Mouse (Mus musculus): Measurements from ENCODE around the gene Pcnp.

Gene Pcnp

DNA sequence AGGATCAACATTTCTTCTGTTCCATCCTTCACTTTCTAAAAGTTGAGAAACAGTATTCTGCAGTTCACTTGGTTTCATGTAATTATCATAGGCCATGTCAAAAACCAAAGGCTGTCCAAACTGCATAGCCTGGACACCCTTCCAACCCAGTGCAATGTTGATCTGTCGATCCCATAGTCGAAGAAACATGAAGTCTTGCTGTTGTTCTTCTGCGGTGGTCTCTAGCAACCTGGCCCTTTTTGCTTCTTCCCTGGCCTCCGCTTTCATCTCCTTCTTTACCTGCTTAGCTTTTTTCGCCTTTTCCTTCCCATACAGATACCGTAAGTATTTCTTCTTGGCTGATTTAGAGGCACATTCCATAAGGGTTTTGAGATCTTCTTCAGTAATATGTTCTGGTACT is 5.0 kb upstream of the Pcnp start:
- no peak for DNase-seq

DNA sequence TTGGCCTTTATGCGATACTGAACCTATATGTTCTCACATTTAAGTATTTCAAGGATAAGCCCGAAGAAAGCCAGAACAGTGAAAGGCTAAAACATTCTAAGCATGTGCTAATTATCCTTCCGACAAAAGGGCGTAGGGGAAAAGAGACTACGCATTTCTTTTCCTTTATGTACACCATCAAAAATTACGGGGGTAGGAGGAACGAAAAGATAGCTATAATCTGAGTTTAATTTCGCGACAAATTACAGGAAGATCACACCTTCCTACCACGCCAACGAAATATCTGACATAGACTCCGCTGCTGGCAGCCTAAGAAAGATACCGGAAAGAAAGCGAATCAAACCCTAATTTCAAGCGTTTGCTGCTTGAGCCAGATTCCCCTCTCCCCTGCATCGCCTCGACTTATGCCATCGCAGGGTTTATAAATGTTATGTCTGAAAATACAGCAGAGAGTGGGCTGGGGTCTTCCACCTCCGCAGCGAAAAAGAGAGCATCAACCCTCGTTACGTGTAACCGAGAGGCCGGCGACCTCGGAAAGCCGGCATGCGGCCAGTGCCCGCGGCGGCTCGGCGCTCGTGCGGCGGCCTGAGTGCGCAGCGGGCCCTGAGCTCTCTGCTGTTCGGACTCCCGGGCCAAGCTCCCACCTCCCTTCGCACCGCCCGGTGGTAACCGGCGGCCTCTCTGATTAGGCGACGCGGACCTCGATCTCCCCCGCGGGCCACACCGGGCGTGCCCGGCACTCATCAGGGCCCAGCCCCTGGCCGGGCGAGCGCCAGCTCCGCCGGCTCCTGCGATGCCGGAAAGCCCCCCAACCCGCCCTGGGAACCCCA is 602 bp downstream of the Pcnp start:
- DNase-seq: peak in 1 of 2 experiments; percentile 68

DNA sequence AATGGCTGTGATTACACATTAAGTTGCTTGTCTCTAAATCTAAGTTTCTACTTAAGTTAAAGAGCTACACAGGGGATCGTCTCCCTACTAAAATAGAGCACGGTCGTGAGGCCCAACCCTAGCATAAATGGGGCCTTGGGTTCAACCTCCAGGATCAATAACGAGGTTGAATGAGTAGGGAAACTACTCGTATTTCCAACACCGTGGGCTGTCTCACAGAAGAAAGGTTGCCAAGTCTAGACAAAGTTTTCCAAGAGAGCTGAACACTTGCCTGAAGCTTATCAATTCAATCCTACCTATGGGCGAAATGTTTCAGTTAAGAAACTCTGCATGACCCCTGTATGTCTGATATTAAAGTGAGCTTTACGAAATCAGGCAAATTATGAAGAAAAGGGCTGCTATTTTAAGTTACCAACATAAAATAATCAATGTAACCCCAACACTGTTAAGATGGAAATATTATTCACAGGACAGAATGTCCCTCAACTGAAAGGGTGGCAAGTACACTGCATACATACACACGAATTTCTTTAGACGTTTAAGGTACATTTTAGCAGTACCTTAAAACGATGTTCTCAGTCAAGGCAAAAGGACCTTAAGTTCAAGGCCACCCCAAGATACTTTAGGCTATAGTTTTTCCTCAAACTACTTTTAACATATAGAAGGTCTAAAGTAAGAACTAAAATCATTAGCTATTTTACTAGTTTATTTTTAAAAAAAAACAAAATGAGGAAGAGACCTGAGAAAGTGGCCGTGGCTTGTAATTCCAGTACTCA is 1.5 kb downstream of the Pcnp start:
- no peak for DNase-seq

DNA sequence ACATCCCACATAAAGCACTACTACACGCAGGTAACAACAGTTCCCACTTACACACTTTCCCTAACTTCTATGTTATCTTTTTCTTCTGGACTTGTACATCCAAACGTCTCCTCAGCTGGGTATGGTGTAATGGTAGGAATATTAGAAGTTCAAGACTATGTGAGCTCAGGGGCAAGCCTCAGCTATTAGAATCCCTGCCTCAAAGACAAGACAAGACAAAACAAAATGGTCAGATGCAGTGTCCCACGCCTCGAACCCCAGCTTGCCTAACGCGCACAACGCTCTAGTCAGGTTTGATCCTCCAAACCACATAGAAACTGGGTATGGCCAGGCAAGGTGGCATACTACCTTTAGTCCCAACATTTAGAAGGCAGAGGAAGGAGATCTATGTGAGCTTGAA is 9.9 kb downstream of the Pcnp start:
- no peak for DNase-seq

DNA sequence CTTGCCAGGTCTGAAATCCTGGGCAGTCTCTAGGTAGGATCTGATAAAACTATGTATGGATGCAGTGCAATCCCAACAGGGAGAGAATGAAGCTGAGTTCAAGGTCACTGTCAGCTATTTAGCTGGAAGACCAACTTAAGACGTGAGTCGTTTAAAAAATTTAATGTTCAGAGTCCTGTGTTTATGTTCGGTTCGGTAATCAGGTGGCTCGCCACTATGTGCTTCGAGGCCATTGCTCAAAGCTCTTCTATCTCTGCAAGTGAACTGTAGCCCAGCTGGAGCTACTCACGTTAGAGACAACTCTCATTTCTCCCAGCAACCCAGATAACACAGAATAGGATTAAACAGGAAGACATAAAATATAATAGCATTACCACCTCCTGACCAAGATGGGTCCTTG is 15.5 kb downstream of the Pcnp start:
- no peak for DNase-seq

DNA sequence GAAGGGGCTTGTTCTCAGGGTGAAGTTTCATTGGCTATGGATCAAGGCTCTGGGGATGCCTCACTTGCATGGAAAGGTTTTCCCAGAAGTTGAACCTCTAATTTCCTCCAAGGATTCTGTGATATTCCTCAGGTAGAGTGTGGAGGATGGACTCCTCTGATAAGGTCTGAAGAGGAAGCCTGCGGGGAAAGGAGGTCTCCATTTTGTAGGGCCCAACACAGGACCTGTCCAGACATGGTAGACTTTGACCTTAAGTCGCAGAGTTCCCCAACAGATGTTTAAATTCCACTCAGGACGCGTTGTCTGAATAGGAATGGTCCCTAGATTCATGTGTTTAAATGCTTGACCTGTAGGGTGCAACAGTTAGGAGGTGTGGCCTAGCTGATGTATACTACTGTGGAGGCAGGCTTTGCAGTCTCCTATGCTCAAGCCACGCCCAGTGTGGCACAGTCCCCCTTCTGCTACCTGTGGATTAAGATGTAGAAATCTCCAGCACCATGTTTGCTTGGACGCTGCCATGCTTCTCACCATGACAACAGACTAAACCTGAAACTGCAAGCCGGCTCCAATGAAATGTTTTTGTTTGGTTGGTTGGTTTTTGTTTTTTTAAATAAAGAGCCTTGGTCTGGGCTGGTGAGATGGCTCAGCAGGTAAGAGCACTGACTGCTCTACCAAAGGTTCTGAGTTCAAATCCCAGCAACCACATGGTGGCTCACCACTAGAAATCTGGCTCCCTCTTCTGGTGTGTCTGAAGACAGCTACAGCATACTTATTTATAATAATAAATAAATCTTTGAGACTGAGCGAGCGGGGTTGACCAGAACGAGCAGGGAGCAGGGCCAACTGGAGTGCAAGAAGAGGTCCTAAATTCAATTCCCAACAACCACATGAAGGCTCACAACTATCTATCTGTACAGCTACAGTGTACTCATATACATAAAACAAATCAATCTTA is 16.5 kb downstream of the Pcnp start:
- DNase-seq: no peak

DNA sequence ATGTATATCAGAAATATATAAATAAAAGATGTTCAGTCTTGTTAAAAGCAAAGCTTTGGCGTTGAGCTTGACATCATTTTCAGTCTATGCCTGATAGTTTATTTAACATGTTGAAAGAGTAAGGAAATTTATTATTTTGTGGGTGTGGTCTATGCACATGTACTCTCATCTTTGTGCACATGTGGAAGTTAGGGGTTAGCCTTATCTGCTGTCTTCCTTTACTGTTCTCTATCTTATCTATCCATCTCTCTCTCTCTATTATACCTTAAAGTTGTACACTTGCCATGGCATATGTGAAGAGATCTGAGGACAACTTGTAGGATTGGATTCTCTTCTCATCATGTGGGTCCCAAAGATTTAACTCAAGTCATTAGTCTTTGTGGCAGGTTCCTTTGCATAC is 20.7 kb downstream of the Pcnp start:
- no peak for DNase-seq

DNA sequence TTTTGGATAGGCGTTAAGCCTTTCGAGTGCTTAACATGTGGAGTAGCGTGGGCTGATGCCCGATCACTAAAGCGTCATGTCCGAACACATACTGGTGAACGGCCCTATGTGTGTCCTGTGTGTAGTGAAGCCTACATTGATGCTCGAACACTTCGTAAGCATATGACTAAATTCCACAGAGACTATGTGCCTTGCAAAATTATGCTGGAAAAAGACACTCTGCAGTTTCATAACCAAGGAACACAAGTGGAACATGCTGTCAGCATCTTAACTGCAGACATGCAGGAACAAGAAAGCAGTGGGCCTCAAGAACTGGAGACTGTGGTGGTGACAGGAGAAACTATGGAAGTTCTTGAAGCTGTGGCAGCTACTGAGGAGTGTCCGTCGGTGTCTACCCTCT is 22.7 kb downstream of the Pcnp start:
- no peak for DNase-seq

DNA sequence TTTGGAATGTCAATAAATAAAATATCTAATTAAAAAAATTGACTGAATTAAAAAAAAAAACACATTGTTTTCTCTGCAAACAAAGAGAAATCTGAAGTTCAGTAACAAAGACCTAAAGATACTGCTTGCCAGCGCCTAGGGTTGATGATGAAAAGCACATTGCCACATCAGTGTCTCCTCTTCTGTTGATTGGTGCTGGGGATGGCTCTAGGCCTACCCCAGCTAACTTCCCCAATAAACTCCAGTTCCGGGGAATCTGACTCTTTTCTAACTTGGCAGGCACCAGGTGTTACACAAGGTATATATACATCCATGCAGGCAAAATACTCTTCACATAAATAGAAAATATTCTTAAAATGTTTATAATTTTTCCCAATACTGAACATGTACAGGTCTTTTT is 35.3 kb downstream of the Pcnp start:
- DNase-seq: no peak

DNA sequence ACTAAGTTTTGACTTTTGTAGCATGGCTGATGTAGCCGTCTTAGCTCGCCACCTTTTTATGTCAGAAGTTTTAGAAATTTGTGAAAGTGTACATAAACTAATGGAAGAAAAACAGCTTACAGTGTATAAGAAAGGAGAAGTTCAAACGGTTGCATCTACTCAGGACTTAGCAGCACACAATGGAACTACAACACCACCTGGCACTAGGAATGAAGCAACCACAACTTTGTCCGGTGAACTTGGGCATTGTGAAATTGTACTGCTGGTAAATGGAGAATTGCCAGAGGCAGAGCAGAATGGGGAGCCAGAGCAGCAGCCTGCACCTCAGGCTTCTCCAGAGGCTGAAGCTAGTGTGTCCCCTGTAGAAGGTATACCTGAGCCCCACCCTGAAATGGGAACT is 39.2 kb downstream of the Pcnp start:
- no peak for DNase-seq

DNA sequence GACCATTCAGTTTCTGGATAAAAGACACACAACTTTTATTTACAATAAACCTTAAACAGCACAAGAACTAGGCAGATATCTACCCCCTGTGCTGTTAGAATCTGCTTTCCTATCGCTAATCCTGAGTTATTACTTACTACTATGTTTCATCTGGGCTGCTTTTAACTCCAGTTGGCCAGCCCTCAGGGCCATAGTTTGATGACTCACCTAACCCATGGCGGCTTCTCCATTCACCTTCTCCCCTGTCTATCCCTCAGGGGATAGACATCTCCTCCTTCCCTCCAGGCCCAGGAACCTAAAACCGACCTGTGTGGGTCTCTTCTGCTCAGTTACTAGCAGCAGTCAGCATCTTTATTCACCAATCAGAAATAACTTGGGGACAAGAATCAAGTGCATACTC is 43.5 kb downstream of the Pcnp start:
- no peak for DNase-seq

DNA sequence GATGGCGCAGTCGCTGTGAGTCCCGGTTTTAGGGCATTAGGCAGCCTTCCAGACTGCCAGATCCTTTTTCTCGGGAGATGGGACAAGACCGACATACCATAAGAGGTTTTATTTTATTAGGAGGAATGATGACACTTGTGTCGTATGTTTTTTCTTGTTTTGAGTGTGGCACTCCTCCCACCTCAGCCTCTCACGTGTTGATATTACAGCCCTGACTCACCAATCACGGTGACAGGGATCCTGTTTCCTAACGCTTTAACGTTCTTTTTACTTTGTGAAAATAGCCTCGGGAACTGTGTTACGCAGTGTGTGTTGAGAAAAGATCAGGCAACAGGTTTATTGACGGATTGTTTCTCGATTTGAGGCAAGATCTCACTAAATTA is 54.6 kb downstream of the Pcnp start:
- DNase-seq: peak; percentile 50 to 52

DNA sequence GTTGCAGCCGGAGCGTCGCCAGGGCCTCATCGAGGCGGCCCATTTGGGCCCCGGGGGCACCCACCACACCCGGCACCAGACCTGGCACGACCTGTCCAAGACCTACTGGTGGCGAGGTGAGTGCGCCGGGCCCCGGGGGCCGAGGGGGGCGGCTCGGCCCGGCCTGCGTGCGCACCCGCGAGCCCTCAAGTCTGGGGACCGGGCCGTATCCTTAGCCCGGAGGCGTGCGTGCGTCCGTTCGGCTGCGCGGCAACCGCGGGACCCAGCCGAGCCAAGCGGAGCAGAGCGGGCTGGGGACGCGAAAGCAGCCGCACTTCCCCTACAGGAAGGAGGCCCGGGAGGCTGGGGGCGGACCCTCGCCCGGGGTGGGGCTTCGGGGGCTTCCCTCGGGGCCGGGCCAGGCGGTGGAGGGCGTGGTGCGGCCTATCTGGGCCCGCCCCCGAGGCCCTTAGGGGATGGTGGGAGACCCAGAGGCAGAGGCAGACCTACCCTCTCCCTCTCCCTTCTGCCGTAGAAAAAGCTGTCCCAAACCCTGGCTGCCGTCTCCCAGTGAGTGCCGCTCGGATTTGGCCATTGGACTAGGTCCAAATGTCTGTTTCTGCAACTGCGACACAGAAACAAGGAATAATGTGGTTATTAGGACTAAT is 55.2 kb downstream of the Pcnp start:
- peak; percentile 88 to 89 for DNase-seq

DNA sequence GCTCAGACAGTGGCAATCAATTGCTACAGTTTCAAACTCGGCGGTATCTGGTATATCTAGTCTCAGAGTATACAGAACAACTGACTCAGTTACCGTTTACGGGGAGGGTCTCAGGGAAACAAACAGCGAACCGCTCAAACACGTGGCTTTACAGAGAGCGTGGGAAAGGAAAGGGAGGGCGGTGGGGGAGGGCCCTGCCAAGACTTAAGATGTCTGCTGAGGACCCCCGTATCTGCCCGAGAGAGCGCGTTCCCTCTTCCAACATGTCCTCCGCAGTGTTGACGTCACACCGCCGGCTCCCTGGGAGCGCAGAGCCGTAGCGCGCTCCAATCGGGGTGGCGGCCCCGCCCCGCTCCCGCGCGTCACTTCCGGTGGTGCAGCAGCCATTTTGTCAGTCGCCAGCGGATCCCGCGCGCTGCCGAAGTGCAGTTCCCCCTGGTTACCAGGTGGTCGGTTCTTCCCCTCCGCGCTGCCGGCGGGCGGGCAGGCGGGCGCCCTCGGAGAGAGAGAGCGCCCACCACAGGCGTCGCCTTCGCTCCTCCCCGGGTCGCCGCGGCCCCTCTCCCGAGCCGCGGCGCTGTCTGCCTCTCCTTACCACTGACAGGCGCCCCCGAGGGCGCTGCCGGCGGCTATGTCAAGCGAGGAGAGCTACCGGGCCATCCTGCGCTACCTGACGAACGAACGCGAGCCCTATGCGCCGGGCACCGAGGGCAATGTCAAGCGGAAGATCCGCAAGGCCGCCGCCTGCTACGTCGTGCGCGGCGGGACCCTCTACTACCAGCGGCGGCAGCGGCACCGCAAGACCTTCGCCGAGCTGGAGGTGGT is 55.9 kb downstream of the Pcnp start, which contains the start of gene Zbtb11:
Gene Zbtb11, plus strand, starts transcription at position 453 of the 825 bp plus-strand sequence.
- DNase-seq: peak; percentile 98

DNA sequence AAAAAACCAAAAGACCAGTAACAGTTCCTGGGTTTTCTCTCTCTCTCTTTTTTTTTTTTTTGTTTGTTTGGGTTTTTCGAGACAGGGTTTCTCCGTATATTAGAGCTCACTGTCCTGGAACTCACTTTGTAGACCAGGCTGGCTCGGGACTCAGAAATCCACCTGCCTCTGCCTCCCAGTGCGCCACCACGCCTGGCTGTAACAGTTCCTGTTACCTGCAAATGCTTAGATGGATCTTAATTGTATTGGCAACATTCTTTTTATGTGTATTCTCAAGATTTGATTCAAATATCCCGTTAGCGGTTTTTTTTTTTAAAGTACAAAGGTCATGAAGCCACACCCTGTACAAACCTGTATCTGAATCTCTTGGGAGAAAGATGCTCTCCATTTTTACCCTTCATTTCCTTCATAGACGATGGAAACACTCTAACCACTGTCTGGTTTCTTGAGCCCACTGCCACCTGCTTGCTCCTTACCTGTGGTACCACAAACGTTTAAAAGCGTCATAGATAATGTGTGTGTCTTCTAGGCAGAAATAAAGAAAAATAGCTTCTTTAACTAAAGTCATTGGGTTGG is 56.8 kb downstream of the Pcnp start:
- no peak for DNase-seq

DNA sequence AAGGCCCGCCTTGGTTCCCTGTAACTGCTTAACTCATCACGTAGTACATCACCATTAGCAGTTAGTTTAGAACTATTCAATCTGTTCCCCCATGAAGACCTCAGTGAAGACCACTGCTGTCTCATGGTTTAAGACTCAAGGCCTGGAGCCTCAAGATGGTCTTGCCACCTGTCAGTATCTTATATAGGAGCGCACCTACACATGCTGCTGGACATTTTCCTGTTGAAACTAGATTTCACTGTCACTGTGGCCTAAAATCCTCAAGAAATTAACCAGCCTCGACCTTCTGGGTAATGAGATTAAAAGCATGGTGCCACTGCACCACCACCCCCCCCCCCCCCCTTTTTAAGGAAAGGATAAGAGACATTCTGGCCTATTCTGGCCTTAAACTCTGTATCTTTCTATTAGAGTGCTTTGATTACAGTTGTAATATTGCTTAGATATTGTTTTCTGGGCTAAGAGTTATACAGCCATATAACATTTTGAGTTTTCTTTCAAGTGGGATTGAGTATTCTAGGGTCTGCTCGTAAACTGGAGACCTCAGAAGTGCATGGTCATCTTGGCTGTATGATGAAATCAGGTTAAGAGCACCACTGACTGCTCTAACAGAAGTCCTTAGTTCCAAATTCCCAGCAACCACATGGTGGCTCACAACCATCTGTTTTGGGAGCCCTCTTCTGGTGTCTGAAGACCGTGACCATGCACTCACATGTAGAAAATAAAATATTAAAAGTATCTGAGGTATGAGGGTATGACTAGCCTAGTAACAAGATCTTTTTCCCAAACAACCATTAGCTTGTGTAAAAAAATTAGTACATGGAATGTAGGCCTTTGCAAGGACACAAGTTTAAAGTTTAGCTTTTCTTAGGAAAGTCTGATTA is 57.6 kb downstream of the Pcnp start:
- DNase-seq: no peak

DNA sequence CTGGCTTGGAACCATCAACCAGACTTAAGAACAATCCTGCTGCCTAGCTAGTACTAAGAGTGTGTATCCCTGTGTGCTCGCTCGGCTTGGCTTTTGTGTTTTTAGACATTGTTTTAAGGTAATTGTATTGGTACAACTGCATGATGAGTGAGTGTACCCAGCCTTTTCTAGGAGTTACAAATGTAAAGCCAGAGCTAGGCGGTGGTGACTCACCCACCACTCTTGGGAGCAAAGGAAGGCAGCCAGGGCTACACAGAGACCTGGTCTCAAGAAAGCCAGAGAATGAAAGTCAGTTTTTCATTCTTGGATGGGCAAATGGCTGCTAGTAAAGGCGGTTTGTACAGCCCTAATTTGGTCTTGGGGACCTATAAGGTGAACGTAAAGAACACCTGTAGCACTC is 59.1 kb downstream of the Pcnp start:
- DNase-seq: no peak

DNA sequence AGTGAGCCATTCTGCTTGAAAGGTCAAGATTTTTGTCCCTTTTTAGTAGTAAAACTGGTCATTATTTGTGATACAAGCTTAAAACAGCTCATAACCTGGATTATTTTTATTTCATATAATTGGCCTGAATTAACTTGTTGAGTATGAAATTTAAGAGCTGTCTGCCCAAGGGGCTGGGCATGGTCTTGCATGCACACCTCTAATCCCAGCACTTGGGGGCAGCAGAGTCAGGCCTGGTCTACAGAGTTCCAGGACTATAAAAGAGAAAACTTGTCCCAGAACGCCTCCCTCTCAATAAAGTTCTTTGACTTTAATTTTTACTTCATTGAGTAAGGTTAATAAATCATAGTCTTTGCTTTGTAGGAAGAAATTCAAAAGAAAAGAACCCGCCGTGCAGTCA is 60.4 kb downstream of the Pcnp start:
- peak in 1 of 2 experiments; percentile 35 for DNase-seq

DNA sequence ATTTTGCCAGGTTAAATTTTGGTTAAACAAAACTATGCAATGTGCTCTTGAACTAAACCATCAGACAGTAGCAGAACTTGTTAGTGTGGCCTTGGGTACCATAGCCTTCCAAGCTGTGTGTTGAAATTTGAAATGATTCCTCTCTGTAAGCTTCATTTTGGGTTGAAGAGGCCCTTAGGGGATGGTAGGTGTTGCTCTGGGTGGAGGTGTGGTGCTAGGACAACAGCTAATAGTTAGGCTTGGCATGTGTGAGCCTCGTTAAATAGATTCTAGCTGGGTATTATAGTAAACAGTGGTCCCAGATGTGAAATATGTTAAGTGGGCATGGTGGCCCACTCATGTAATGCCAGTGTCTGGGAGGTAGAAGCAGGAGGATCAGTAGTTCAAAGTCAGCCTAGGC is 62.3 kb downstream of the Pcnp start:
- DNase-seq: no peak

DNA sequence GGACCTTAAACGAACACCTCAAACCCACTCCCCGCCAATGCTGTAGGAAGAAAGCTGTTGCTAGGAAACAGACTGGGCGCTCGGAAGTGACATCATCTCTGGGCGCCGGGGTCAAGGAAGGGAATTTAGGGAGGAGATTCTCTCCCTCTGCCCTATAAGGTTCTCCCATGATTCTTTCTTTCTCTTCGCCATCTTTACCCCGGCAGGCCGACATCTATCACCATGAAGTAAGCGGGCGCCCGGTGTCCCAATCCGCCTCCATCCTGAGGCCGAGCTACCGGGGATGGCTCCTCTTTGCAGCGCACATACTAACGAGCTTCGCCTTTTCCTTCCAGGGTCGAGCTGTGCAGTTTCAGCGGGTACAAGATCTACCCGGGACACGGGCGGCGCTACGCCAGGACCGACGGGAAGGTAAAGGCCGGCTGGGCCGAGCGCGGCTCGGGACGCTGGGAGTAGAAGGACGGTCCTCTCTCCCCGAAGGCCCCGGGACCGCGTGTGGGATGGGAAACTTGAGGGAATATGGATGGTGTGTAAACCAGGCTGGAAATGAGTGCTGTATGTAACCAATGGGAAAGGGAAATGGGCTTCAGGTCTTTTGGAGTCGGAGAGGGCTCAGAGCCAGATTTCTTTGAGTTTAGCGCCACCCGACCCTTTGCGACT is 63.2 kb downstream of the Pcnp start, which contains the start of gene Rpl24:
Gene Rpl24, plus strand, starts transcription at position 64 of the 660 bp plus-strand sequence.
- peak; percentile 94 to 96 for DNase-seq

Data from kidney, adult 8-10 months (tissue).